Mouse (Mus musculus): ENCODE data around the gene Efs.

- TF ChIP-seq EP300 (IDR thresholded peaks at IDR 0.05; ENCODE audit: insufficient read depth, low read depth, low read length), result no peak
- TF ChIP-seq CTCF (IDR thresholded peaks at IDR 0.05), result peak; percentile 92
- TF ChIP-seq POLR2A (IDR thresholded peaks at IDR 0.05; ENCODE audit: insufficient read depth, low read depth, low read length), result 0 out of 2 replicates have a peak, but pooled peaks have one; percentile 29
Observed at GRCm38 (mm10) chr14:54900383-54900782, 25.5 kb downstream of the Efs start.

Data from heart, adult 2 months (tissue).